Mouse (Mus musculus) heart, embryonic 11.5 days (tissue): Measurements from ENCODE around the gene Ptpn3. TPM values are rescaled to one million over a fixed set of nuclear protein-coding genes. Genes with fewer than 3 reads are reported as not detected.
A peak's percentile ranks its signal among the peaks of the same experiment; 100 is the strongest.

ENCODE experiments used
- ATAC-seq: fragments of 200-750 bp; cut with Nextera tagmentation; replicated peaks from 2 replicates; pipeline ENCODE4 v1.8.0; 2017; ENCODE audit warnings: moderate library complexity; ENCODE audit not compliant: insufficient number of reproducible peaks, low FRiP score, low TSS enrichment
- H3K27ac ChIP-seq: fragments of 300-500 bp; sonication (generic); 2 replicates; pipeline ENCODE4 v1.5.1; 2014; ENCODE audit warnings: mild to moderate bottlenecking, low read depth, low read length
- H3K27me3 ChIP-seq: fragments of 300-500 bp; sonication (generic); 2 replicates; pipeline ENCODE4 v1.6.1; 2014; ENCODE audit warnings: mild to moderate bottlenecking, low read length, mixed read lengths; ENCODE audit not compliant: control insufficient read depth, insufficient read depth
- H3K36me3 ChIP-seq: fragments of 300-500 bp; sonication (generic); 2 replicates; pipeline ENCODE4 v1.6.1; 2014; ENCODE audit warnings: mild to moderate bottlenecking, low read length, moderate library complexity, mixed read lengths; ENCODE audit not compliant: control insufficient read depth, insufficient read depth
- H3K4me1 ChIP-seq: fragments of 300-500 bp; sonication (generic); 2 replicates; pipeline ENCODE4 v1.6.1; 2014; ENCODE audit warnings: low read length; ENCODE audit not compliant: control insufficient read depth, insufficient read depth
- H3K4me2 ChIP-seq: fragments of 300-500 bp; sonication (generic); 2 replicates; pipeline ENCODE4 v1.6.1; 2014; ENCODE audit warnings: mild to moderate bottlenecking, moderate library complexity
- H3K4me3 ChIP-seq: fragments of 300-500 bp; sonication (generic); 2 replicates; pipeline ENCODE4 v1.5.1; 2014; ENCODE audit warnings: low read depth, low read length
- H3K9ac ChIP-seq: fragments of 300-500 bp; sonication (generic); 2 replicates; pipeline ENCODE4 v1.6.1; 2014; ENCODE audit warnings: mild to moderate bottlenecking, low read depth, low read length, moderate library complexity
- H3K9me3 ChIP-seq: fragments of 300-500 bp; sonication (generic); replicated peaks from 2 replicates; pipeline ENCODE4 v1.6.1; 2016; ENCODE audit warnings: low read length; ENCODE audit not compliant: control insufficient read depth
- WGBS: fragments of 180-500 bp; shearing (Covaris S2); extraction: QIAGEN DNeasy Blood & Tissue Kit; methylation state at CpG from one replicate; pipeline ENCODE4 v1.1.7; 2014; ENCODE audit not compliant: insufficient replicate concordance; 5-methylcytosine and 5-hydroxymethylcytosine counted together
- polyA plus RNA-seq: library from polyadenylated mRNA; unstranded; fragments of >200 nt; fragmentation: Nextera tagmentation; extraction: Ambion mirVana; gene quantifications from 2 replicates; pipeline ENCODE4 v1.2.1, GENCODE M21; 2014

Gene Ptpn3
- polyA plus RNA-seq, 1 experiment from 2014 or later: 1.7 TPM

DNA sequence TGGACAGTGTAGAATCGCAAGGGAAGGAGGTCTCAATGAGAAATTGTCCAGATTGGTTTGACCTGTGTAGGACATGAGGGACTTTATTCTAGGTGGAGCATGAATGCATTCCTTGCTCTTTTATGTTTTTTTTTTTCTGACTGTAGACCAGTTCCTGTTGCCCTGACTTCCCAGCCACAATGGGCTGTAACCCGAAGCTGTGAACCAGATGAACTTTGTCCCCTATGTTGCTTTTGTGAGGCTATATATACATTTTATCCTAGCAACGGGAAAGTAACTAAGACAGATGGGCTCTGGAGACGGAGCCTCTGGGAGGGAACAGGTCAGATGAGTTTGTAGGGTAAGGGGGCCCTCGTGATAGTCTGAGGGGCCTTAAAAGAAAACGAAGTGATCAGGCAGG, 115.6 kb downstream of the Ptpn3 start:
- Histone ChIP-seq H3K27ac (no peak overlapping the region), H3K36me3 (no peaks in the 10 kb centered on the region), H3K4me1 (peaks cover 3% of the 10 kb centered on the region; the same call in 1 of the 2 replicates), H3K27me3 (no peaks in the 10 kb centered on the region), H3K4me3 (no peak overlapping the region), H3K9me3 (no peaks in the 10 kb centered on the region), H3K9ac (no peak overlapping the region), H3K4me2 (no peak overlapping the region)
- ATAC-seq: no peak
- WGBS: 35% methylated on average over 6 of the region's 6 CpGs

DNA sequence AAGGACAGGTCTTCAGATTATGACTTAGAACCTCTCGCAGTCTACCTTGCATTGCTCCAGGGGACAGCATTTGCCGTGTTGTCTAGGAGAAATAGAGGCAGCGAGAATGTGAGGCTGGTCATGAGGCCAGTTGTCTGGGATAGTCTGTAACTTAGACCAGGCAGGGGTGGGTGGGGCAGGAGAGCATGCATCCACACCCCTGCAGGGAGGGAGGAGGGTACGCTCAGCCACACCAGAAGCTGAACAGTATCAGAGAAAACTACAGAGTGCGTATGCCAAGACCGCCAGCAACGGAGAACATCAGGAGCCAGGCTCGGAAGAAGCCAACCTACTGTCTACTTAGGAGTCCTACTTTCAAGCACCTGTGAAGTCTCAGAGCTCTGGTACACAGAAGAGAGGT, 116.2 kb downstream of the Ptpn3 start:
- H3K27me3 ChIP-seq: no peaks in the 10 kb centered on the region
- H3K4me1 ChIP-seq: peaks cover 3% of the 10 kb centered on the region; the same call in 1 of the 2 replicates
- H3K4me3 ChIP-seq: no peak overlapping the region
- ATAC-seq: no peak
- H3K27ac ChIP-seq: no peak overlapping the region
- WGBS: 73% methylated on average over 8 of the region's 8 CpGs
- H3K9me3 ChIP-seq: no peaks in the 10 kb centered on the region
- no peaks in the 10 kb centered on the region for H3K36me3 ChIP-seq
- no peak overlapping the region for H3K9ac ChIP-seq
- no peak overlapping the region for H3K4me2 ChIP-seq

- Histone ChIP-seq H3K9me3 (no peaks in the 10 kb centered on the region), H3K4me2 (no peak overlapping the region), H3K27ac (no peak overlapping the region), H3K9ac (no peak overlapping the region), H3K36me3 (no peaks in the 10 kb centered on the region), H3K4me3 (no peak overlapping the region), H3K4me1 (peaks cover 3% of the 10 kb centered on the region; the same call in 1 of the 2 replicates), H3K27me3 (no peaks in the 10 kb centered on the region)
- no peak for ATAC-seq
- WGBS: 60% methylated on average over 4 of the region's 4 CpGs
Observed at GRCm38 (mm10) chr4:57183493-57183892, 118.1 kb downstream of the Ptpn3 start.

DNA sequence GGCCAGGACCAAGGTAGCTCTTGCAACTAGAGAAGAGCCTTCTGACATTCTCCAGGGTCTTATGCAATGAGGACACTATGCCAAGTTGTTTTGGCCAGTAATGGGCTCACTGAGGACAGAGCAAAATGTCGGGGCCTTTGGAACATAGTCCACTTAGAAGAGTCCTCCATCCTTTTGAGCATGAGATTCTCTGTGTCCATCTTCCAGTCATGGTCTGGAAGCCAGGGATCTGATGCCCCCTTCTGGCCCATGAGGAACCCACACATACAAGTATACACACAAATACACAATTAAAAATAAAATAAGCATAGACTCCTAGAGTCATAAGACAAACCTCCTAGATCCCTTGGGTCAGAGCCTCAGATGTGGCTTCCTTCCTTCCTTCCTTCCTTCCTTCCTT, 120.1 kb downstream of the Ptpn3 start:
- WGBS: 50% methylated on average over 1 of the region's 1 CpGs
- no peaks in the 10 kb centered on the region for H3K27me3 ChIP-seq
- H3K9ac ChIP-seq: no peak overlapping the region
- H3K4me2 ChIP-seq: no peak overlapping the region
- H3K36me3 ChIP-seq: no peaks in the 10 kb centered on the region
- H3K9me3 ChIP-seq: no peaks in the 10 kb centered on the region
- no peak overlapping the region for H3K27ac ChIP-seq
- H3K4me3 ChIP-seq: no peak overlapping the region
- H3K4me1 ChIP-seq: peaks cover 3% of the 10 kb centered on the region; the same call in 1 of the 2 replicates
- no peak for ATAC-seq

GRCm38 (mm10) chr4:57178881-57179280, 122.8 kb downstream of the Ptpn3 start:
- H3K36me3 ChIP-seq: no peaks in the 10 kb centered on the region
- no peak overlapping the region for H3K9ac ChIP-seq
- H3K4me2 ChIP-seq: no peak overlapping the region
- H3K27ac ChIP-seq: no peak overlapping the region
- no peak for ATAC-seq
- H3K4me3 ChIP-seq: no peak overlapping the region
- H3K27me3 ChIP-seq: no peaks in the 10 kb centered on the region
- WGBS: 69% methylated on average over 4 of the region's 4 CpGs
- no peaks in the 10 kb centered on the region for H3K9me3 ChIP-seq
- H3K4me1 ChIP-seq: peaks cover 2% of the 10 kb centered on the region; the same call in 1 of the 2 replicates

DNA sequence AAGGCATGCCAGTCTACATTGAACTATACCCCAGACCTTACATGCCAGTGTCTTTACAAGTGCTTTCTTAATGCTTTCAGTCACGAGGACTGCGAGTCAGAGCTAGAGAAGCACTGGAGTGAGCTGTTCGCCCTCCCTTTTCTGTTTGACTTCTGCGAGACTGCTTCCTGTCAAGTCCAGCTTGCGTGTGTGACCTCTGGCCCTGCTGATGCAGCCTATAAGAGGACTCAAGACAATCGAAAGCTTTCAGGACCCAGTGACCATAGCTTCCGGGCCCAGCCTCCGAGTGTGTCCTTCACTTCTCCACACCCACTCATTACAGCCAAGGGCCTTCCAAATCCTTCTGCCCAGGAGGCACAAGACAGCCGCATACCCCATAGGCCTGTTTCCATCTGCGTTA, 126.3 kb downstream of the Ptpn3 start:
- Histone ChIP-seq H3K27me3 (no peaks in the 10 kb centered on the region), H3K36me3 (no peaks in the 10 kb centered on the region), H3K4me3 (no peak overlapping the region), H3K9me3 (no peaks in the 10 kb centered on the region), H3K4me1 (peaks cover 2% of the 10 kb centered on the region; the same call in 1 of the 2 replicates), H3K9ac (no peak overlapping the region), H3K27ac (no peak overlapping the region), H3K4me2 (no peak overlapping the region)
- 62% methylated on average over 10 of the region's 10 CpGs for WGBS
- no peak for ATAC-seq

DNA sequence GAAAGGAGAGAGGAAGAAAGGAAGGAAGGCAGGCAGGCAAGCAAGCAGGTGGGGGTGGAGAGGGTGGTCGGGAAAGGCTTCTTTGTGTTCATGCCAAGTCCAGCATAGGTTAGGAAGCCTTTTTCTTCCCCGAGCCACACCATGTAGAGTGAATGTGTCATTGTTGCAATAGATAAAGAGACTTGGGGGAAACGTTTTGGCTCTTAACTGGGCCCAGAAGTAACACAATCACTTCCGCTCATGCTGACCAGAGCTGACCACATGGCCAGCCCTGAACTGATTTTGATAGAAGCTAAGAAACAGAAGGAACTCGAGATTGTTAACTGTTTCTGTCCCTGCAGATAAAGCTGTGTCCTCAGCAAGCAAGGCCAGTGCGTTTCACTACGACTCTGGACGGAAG, 128.8 kb downstream of the Ptpn3 start:
- Histone ChIP-seq H3K4me1 (peaks cover 2% of the 10 kb centered on the region; the same call in 1 of the 2 replicates), H3K9ac (no peak overlapping the region), H3K4me3 (no peak overlapping the region), H3K27me3 (no peaks in the 10 kb centered on the region), H3K9me3 (no peaks in the 10 kb centered on the region), H3K4me2 (no peak overlapping the region), H3K27ac (no peak overlapping the region), H3K36me3 (no peaks in the 10 kb centered on the region)
- no peak; the same call in 1 of the 2 replicates for ATAC-seq
- WGBS: 39% methylated on average over 8 of the region's 8 CpGs

DNA sequence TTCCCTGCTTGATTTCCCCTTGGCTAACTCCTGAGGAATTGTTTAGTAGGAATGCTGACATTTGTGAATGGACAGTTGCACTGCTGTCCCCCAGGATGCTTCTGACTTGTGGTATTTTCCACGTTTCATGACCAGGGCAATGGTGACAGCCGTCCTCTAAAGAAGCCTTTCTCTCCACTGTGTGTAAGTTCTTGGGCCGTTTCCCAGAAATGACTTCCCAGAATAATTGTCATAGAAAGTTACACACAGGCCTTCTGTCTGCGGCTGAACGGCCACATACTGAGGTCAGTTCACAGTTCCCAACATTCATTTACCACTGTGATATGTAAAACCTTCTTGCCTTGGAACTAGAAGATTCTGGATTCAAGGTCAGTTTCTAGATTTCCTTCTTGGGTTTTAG, 129.8 kb downstream of the Ptpn3 start:
- no peak for ATAC-seq
- H3K9me3 ChIP-seq: no peaks in the 10 kb centered on the region
- H3K27me3 ChIP-seq: no peaks in the 10 kb centered on the region
- H3K4me2 ChIP-seq: no peak overlapping the region
- no peaks in the 10 kb centered on the region for H3K36me3 ChIP-seq
- H3K4me1 ChIP-seq: peaks cover 2% of the 10 kb centered on the region; the same call in 1 of the 2 replicates
- WGBS: 71% methylated on average over 5 of the region's 5 CpGs
- H3K9ac ChIP-seq: no peak overlapping the region
- 0 out of 2 replicates have a peak overlapping the region, but pooled peaks have one; percentile 4 for H3K27ac ChIP-seq
- H3K4me3 ChIP-seq: no peak overlapping the region

- Histone ChIP-seq H3K4me3 (no peak overlapping the region), H3K4me1 (no peaks in the 10 kb centered on the region), H3K27ac (no peak overlapping the region), H3K27me3 (no peaks in the 10 kb centered on the region), H3K36me3 (no peaks in the 10 kb centered on the region), H3K4me2 (no peak overlapping the region), H3K9me3 (no peaks in the 10 kb centered on the region), H3K9ac (no peak overlapping the region)
- 72% methylated on average over 3 of the region's 3 CpGs for WGBS
- ATAC-seq: no peak
Observed at GRCm38 (mm10) chr4:57168680-57169079, 133.0 kb downstream of the Ptpn3 start.
